9 mouse cellular contexts compared by ENCODE assay signal in the genomic region with DNA sequence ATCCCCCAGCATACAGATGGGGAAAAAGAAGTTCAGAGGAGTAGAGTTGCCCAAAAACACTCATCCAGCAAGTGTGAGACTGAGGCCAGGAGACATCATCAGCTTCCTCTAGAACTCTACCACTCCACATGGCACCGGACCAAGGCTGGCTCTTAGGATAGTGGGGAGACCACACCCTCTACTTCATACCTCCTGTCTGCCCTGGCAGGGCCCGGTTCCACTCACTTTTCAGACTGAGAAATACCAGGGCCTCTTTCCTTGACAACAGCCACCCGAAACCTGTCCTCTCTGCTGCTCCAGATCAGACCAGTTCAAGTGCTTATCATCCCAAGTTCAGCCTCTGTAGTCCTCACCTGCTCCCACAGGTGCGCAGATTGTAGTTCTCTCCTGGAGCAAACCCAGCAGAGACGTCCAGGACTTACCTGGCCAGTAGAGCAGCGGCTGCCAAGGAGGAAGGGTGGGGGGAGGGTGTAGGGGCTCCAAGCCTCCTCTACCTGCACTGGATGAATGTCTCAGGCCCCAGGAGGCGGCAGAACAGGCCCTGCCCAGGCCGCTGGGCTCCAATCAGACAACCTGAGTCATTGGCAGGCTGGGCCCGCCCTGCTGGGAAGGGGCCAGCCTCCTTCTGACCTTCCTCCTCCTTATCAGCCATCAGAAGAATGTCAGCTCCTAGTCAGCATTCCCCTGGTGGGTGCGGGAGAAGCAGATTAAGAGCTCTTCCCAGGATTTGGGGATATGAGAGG. TPM values are rescaled to one million over a fixed set of nuclear protein-coding genes. Genes with fewer than 3 reads are reported as not detected.
DNase-seq lines count a peak whose midpoint lies in the region; ATAC-seq and TF ChIP-seq lines count a peak whose summit lies in the region.
"Had no signal": no experiment of that assay in that cellular context is flagged by ENCODE, and none has a peak within 500 bp of the region (broad histone marks: within the 10 kb centered on the region; RNA-seq: fewer than 3 reads in every experiment).

A gene (minus strand): TSS at position 452 of the 743 bp plus-strand sequence.

- H3K9me3 ChIP-seq in lung, embryonic 14.5 days (ENCODE audit: low read depth, low read length) = no peaks in the 10 kb centered on the region

- peaks cover 9% of the 10 kb centered on the region for H3K4me1 ChIP-seq in lung, embryonic 14.5 days (ENCODE audit: insufficient read depth)

- TF ChIP-seq CTCF in lung, embryonic 14.5 days (IDR thresholded peaks at IDR 0.05; ENCODE audit: low read depth) = no peak
- TF ChIP-seq CTCF in left cerebral cortex, adult 2 months (IDR thresholded peaks at IDR 0.05) = no peak

- no peaks in the 10 kb centered on the region for H3K27me3 ChIP-seq in lung, embryonic 14.5 days (ENCODE audit: insufficient read depth, low read length)

- ATAC-seq in lung, embryonic 14.5 days (ENCODE audit: insufficient read depth) = peak; percentile 84

- H3K36me3 ChIP-seq in lung, embryonic 14.5 days (ENCODE audit: insufficient read depth) = no peaks in the 10 kb centered on the region

- 17% methylated on average over 10 of the region's 10 CpGs for WGBS in lung, embryonic 14.5 days

- H3K4me3 ChIP-seq in lung, embryonic 14.5 days (ENCODE audit: low read depth, low read length) = no peak within 1 kb of the TSS
- no peak within 1 kb of the TSS for H3K4me3 ChIP-seq in left cerebral cortex, adult 2 months

- H3K4me2 ChIP-seq in lung, embryonic 14.5 days = peak within 1 kb of the TSS; percentile 32; the same call in 1 of the 2 replicates

- DNase-seq in urinary bladder, adult 18-20 months (ENCODE audit: low spot score in 2 of 2) = peak; percentile 50 to 66
- no peak for DNase-seq in urinary bladder, postnatal 10 days (ENCODE audit: low spot score)
- peak; percentile 59 to 62 for DNase-seq in heart, postnatal 10 days
- peak; percentile 66 for DNase-seq in lung, embryonic 14.5 days
- no peak for DNase-seq in layer of hippocampus, postnatal 14 days (ENCODE audit: low spot score in 2 of 2)
- DNase-seq in left cerebral cortex, adult 9 months (ENCODE audit: low spot score in 2 of 2) = no peak
- no peak for DNase-seq in frontal cortex, adult 2 months (ENCODE audit: extremely low spot score in 1 of 2, low spot score in 1 of 2)
- no peak for DNase-seq in left cerebral cortex, adult 2 months (ENCODE audit: extremely low spot score in 1 of 2, low spot score in 2 of 2)

- peak within 1 kb of the TSS; percentile 61 for H3K27ac ChIP-seq in lung, embryonic 14.5 days (ENCODE audit: low read depth)
- H3K27ac ChIP-seq in left cerebral cortex, adult 2 months = no peak within 1 kb of the TSS
- H3K27ac ChIP-seq: liver, embryonic 14.5 days had no signal

- intact Hi-C loops in heart, postnatal 10 days (cut with DNase I) = no loop called here
- intact Hi-C loops in left cerebral cortex, adult 2 months (cut with DNase I) = loop anchor here (10.0 kb wide), 1 partner anchor 635 kb away; a partner anchor contains a TSS

- peak within 1 kb of the TSS; percentile 13; the same call in 1 of the 2 replicates for H3K9ac ChIP-seq in lung, embryonic 14.5 days
- H3K9ac ChIP-seq: liver, embryonic 14.5 days had no signal

RNA-seq across cellular contexts. Expression of the gene that starts here (rescaled TPM):
- 10 to 100 TPM; 14.7 to 17.4 TPM for total RNA-seq in heart, postnatal 10 days (2021)
- 8.7 and 10.6 TPM in 2 replicates for polyA plus RNA-seq in lung, embryonic 14.5 days (2014; fragmentation: Nextera tagmentation; extraction: Ambion mirVana)
- 1 to 10 TPM; 3.8 to 4.1 TPM for total RNA-seq in layer of hippocampus, postnatal 14 days (2021)
- 1.1 and 1.6 TPM in 2 replicates for polyA plus RNA-seq in frontal cortex, adult 2 months (2012; rRNA removed)
- total RNA-seq in left cerebral cortex, adult 2 months (2021) = 1 to 10 TPM; 2.4 to 4.3 TPM

Comparison
In these comparisons a context has a peak if more than half of its experiments do, and no peak if none do; other contexts are left out.
1. DNase-seq: peak in urinary bladder, adult 18-20 months (2 of 2), heart, postnatal 10 days (2 of 2) and lung, embryonic 14.5 days (single experiment); none in urinary bladder, postnatal 10 days (single experiment), layer of hippocampus, postnatal 14 days (0 of 2), left cerebral cortex, adult 9 months (0 of 2), frontal cortex, adult 2 months (0 of 2) and left cerebral cortex, adult 2 months (0 of 2).